Mouse (Mus musculus): ENCODE results near the gene Nav2.

Gene Nav2

GRCm38 (mm10) chr7:48888751-48889150 is 19.8 kb upstream of the Nav2 start:
- DNase-seq (ENCODE audit: low spot score in 2 of 2), result no peak

GRCm38 (mm10) chr7:48891029-48891428 is 17.5 kb upstream of the Nav2 start:
- no peak for DNase-seq (ENCODE audit: low spot score in 2 of 2)

- DNase-seq (ENCODE audit: low spot score in 2 of 2), result no peak
Observed at GRCm38 (mm10) chr7:48893093-48893492, 15.4 kb upstream of the Nav2 start.

DNA sequence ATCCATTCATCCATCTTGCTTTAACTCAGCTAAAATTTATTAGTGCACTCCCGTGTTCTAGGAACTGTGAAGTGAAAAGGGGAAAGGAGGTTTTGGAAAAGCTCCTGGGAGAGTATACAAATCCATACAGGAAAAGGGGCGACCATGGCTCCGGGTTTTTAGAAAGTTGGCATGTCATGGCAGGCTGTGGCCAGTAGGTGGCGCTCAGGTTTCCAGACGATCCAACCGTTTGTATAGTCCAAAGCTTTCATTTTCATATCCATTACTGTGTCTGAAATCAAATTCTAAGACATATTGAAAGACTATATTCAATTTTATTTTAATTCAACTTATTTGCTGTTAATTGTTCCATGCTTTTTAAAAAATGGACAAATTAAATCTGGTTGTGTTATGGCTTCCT is 14.4 kb upstream of the Nav2 start:
- DNase-seq (ENCODE audit: low spot score in 2 of 2), result peak; percentile 50 to 52

DNA sequence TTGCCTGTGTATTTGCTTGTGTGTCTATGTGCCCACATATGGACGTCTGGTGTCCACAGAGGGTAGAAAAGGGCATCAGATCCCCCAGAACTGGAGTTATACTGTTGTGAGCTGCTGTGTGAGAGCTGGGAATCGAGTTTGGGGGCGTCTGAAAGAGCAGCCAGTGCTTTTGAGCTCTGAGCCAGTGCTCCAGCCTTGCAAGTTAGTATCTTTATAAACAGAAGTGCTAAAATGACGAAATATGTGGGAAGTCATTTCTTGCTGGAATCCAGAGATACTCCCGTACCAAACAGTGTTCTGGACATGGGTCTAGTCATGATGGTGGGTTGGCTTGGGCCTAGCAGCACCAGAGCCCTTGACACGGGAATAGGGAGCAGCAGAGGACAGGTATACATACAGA is 13.8 kb upstream of the Nav2 start:
- no peak for DNase-seq (ENCODE audit: low spot score in 2 of 2)

- DNase-seq (ENCODE audit: low spot score in 2 of 2), result no peak
Observed at GRCm38 (mm10) chr7:48895475-48895874, 13.0 kb upstream of the Nav2 start.

DNA sequence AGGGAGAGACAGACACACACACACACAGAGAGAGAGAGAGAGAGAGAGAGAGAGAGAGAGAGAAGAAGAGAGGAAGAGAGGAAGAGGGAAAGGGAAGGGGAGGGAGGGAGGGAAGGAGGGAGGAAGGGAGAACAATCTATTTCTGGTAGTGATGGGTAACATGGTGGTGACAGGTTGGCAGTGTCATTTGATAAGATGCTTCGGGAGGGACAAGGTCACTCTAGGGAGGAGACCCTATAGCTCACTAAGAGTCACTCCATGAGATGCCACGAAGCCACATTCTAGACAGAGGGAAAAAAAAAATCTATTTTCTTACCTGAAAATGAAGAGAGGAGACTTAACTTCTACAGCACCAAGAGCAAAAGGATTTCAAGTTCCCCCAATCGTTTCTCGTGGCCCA is 12.5 kb upstream of the Nav2 start:
- DNase-seq (ENCODE audit: low spot score in 2 of 2), result no peak

DNA sequence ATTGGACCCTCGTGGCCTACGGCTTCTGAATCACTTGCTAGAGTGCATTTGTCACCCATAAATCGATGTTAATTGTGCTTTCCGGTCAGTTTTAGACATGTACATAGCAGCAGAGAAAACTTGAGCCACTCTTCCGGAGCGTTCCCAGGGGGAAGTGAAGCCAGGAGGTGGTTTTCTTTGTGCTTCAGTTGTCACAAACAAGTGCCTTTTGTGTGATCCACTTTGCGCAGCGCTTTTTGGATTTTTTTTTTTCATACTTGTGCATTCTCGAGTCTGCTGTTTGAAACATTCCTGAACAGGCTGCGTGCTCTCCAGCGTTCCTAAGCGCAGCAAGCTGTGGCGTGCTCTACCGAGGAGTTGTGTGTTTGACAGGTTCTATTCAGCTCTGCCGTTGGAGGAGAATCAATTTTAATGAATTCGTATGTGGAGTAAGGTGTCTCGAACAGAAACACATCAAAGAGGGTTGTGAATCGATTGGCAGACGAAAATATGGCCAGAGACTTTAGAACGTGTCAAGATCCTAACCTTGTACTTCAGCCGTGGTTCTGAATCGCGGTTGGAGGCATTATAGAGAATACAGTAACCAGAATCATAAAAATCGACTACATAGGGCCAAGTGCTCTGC is 10.9 kb upstream of the Nav2 start:
- DNase-seq (ENCODE audit: low spot score in 2 of 2), result no peak

DNA sequence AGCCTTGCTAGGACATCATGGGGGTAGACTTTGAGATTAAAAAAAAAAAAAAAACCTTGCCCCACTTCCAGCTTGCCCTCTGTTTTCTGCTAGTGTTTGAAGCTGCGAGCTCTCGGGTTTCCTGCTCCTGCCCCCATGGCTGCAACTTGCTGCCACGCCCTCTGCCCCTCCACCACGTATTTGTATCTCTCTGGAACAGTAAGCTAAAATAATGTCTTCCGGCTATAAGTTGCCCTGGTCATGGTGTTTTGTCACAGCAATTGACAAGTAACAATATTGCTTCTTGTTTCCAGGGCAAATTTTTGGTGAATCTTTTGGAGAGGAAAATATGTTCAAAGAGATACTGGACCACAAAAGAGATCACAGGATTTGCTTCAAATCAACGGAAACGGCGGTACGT is 10.1 kb upstream of the Nav2 start:
- DNase-seq (ENCODE audit: low spot score in 2 of 2), result no peak

GRCm38 (mm10) chr7:48900408-48901167 is 7.9 kb upstream of the Nav2 start:
- no peak for DNase-seq (ENCODE audit: low spot score in 2 of 2)

- DNase-seq (ENCODE audit: low spot score in 2 of 2), result no peak
Observed at GRCm38 (mm10) chr7:48902454-48902853, 6.1 kb upstream of the Nav2 start.

- DNase-seq (ENCODE audit: low spot score in 2 of 2), result no peak
Observed at GRCm38 (mm10) chr7:48909342-48909671, 791 bp downstream of the Nav2 start.

DNA sequence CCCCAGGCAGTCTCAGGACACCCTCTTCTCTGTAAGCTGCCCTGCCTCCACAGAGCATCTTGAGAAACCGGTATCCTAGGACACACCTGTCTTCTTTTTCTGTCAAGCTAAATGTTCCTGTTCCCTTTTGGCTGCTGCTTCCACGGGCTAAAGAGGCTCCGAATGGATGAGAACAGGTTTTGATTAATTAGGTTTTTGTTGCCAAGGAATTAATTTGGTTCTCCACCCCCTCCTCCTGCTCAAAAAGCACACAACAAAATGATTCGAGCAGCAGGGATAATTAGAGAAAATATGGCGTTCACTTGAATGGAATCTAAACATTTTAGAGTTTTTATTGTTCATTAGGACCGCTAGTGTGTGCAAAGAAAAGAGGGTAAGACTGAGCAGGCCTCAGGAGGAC is 1.8 kb downstream of the Nav2 start:
- DNase-seq (ENCODE audit: low spot score in 2 of 2), result no peak

- no peak for DNase-seq (ENCODE audit: low spot score in 2 of 2)
Observed at GRCm38 (mm10) chr7:48911146-48911545, 2.6 kb downstream of the Nav2 start.

DNA sequence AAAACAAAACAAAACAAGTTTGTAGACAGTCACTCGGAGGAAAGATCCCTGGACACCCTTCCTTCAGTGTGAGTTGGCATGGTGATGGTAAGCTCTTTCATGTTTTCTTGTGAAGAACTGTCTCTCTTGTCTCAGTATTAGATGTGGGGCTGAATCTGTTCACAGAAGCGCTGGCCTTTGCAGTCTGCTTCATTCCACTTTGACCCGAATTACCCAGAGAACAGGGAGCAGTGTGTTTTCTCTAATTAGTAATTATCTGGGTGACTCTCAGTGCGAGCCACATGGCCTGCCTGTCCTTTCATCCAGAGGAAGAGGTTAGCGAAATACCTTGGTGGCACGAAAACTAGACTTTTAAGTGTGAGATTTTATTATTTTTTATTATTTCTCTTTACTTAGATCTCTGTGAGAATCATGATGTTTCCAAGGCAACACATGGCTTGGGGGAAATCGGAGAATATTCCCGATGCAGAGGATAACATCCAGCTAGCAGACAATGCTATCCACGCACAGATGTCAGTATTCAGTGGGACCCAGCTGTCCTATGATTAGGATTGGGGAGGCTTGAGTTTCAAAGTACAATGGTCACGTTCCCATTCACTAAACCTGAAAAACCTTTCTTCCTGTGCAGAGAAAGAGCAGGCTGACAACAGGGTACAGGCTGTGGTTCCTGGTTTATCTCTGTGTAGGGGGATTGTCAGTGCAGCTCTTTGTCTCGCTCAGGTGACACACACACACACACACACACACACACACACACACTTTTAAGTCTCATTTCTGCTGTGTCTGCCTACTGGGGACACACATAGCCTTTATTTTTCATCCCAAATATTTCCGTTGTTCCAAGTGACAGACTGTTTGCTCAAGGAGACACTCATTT is 6.4 kb downstream of the Nav2 start:
- DNase-seq (ENCODE audit: low spot score in 2 of 2), result no peak

DNA sequence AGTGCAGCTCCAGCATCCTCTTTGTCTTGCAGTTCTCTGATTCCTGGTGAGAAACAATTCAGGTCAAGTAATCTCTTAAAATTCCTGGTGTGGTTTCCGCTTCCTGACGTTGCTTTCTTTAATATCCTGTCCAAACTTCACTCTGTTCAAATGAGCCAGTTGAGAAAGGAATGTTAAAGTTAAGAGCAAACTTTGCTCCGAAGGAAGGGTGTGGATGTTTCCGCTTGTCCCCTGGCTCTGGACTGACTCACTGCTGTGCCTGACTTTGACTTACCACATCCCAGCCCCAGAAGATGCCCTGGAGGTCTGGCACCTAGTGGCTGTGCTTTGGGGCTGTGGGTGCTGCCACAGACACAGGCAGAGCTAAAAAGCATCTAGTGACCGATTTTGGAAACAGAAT is 8.9 kb downstream of the Nav2 start:
- no peak for DNase-seq (ENCODE audit: low spot score in 2 of 2)

- DNase-seq (ENCODE audit: low spot score in 2 of 2), result no peak
Observed at GRCm38 (mm10) chr7:48917988-48918387, 9.5 kb downstream of the Nav2 start.

- no peak for DNase-seq (ENCODE audit: low spot score in 2 of 2)
Observed at GRCm38 (mm10) chr7:48918389-48918788, 9.9 kb downstream of the Nav2 start.

- no peak for DNase-seq (ENCODE audit: low spot score in 2 of 2)
Observed at GRCm38 (mm10) chr7:48923620-48924019, 15.1 kb downstream of the Nav2 start.

DNA sequence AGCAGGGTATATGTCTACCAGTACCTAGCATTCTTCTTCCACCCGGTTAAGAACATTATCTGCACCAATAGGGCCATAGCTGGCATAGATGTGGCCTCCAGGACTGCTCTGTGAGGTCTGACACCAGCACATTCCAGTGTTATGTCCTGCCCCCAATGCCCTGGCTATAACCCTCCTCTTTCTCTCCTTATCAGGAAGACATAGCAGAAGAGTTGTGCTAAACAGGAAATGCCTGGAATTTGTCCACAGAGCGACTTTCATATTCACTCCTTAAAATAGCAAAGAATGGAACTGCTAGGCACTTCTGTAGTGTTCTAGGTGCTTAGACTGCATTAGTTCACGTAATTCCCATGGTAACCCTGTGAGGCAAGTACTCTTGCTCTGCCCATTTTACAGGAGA is 16.7 kb downstream of the Nav2 start:
- DNase-seq (ENCODE audit: low spot score in 2 of 2), result no peak

DNA sequence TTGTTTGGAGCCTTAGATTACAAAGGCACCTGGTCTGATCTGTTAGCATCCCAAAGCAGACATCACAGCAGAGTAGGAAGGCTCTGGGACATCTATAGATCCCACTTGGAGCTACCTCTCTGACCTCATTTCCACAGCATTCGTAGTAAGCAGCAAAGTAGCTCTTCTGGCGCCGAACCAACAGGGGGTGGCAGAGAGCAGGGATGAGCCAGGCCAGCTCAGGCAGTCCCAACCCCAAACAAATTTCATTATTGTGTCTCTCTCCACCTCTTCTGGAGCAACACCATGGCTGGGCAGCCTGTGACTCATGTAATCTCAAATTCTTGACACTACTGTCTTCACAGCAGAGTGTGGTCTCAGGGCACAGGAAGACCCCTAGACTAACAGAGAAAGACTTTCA is 19.8 kb downstream of the Nav2 start:
- DNase-seq (ENCODE audit: low spot score in 2 of 2), result peak; percentile 27 to 37

DNA sequence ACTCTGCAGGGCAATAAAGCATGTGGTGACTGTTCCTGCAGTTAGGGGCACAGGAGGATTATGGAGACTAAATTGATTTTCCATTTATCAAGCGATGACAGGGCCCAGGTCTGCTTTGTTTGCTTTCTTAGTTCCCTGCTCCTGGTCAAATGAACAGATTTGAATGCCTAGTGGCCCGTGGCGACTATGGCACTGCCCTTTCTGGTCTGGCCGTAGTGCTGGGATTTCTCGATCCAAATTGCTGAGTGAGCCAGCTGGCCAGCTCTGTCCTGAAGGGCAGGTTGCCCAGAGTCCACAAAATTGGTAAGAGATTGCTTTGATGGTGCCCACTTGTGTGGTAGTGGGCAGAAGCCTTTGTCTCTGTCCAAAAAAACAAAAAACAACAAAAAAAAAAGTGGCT is 21.9 kb downstream of the Nav2 start:
- peak; percentile 8 to 24 for DNase-seq (ENCODE audit: low spot score in 2 of 2)

DNA sequence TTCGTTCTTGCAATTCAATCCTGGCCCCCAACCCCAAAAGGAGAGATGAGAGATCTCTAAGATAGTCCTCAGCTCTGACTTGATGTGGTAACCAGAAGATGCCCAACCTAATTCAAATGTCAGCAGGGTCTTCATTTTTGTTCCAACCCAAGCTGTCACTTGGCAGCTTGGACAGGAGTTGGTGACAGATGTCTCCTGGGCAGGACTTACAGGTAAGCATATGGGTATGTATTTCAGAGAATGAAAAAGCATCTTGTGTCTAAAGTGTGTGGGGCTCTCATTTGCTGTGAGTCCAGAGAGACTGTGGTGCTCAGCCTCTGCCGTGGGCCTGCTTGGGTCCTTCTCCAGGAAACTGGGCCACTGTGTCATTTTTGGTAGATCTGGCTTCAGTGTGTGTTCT is 23.6 kb downstream of the Nav2 start:
- no peak for DNase-seq (ENCODE audit: low spot score in 2 of 2)

All from right cerebral cortex, postnatal 36 days (tissue).